Mouse (Mus musculus): Measurements from ENCODE around the gene Ptpn1. TPM values are rescaled to one million over a fixed set of nuclear protein-coding genes. Genes with fewer than 3 reads are reported as not detected.

Gene Ptpn1
- polyA plus RNA-seq, 1 experiment from 2014 or later: 41.5 TPM

GRCm38 (mm10) chr2:167933397-167933796 is 1.5 kb downstream of the Ptpn1 start:
- Histone ChIP-seq H3K9me3 (ENCODE audit: control insufficient read depth, low read length) (no peaks in the 10 kb centered on the region), H3K36me3 (ENCODE audit: control insufficient read depth, insufficient read depth, low read length) (no peaks in the 10 kb centered on the region), H3K4me1 (ENCODE audit: control insufficient read depth in 2 of 2, insufficient read depth in 2 of 2, low read length in 2 of 2) (peaks cover 6 to 36% of the 10 kb centered on the region in 2 experiments), H3K27ac (replicated peaks in 1 of 2; ENCODE audit: control insufficient read depth in 1 of 2, insufficient read depth in 1 of 2, low read depth in 2 of 2, low read length in 2 of 2) (no peak overlapping the region), H3K27me3 (ENCODE audit: control insufficient read depth, insufficient read depth, low read length) (no peaks in the 10 kb centered on the region), H3K4me3 (ENCODE audit: control insufficient read depth in 1 of 2, insufficient read depth in 1 of 2, low read depth in 1 of 2, low read length in 2 of 2) (peak overlapping the region; percentile 82 to 93), H3K4me2 (ENCODE audit: low read length) (peak overlapping the region; percentile 83), H3K9ac (ENCODE audit: low read length) (peak overlapping the region; percentile 97)
- WGBS: 31% methylated on average over 7 of the region's 7 CpGs
- no peak for ATAC-seq (ENCODE audit: insufficient number of reproducible peaks, insufficient read depth, low FRiP score, low read depth)

- ATAC-seq (ENCODE audit: insufficient number of reproducible peaks, insufficient read depth, low FRiP score, low read depth): no peak
- no peak overlapping the region; a peak in 1 of 4 replicates for H3K27ac ChIP-seq (replicated peaks in 1 of 2; ENCODE audit: control insufficient read depth in 1 of 2, insufficient read depth in 1 of 2, low read depth in 2 of 2, low read length in 2 of 2)
- H3K9ac ChIP-seq (ENCODE audit: low read length): peak overlapping the region; percentile 5; the same call in 1 of the 2 replicates
- no peaks in the 10 kb centered on the region for H3K36me3 ChIP-seq (ENCODE audit: control insufficient read depth, insufficient read depth, low read length)
- H3K27me3 ChIP-seq (ENCODE audit: control insufficient read depth, insufficient read depth, low read length): no peaks in the 10 kb centered on the region
- WGBS: 47% methylated on average over 3 of the region's 3 CpGs
- peaks cover 25 to 60% of the 10 kb centered on the region in 2 experiments for H3K4me1 ChIP-seq (ENCODE audit: control insufficient read depth in 2 of 2, insufficient read depth in 2 of 2, low read length in 2 of 2)
- peak overlapping the region; percentile 14; the same call in 1 of the 2 replicates for H3K4me2 ChIP-seq (ENCODE audit: low read length)
- H3K4me3 ChIP-seq (ENCODE audit: control insufficient read depth in 1 of 2, insufficient read depth in 1 of 2, low read depth in 1 of 2, low read length in 2 of 2): no peak overlapping the region
- no peaks in the 10 kb centered on the region for H3K9me3 ChIP-seq (ENCODE audit: control insufficient read depth, low read length)
These were observed 4.1 kb downstream of the Ptpn1 start for GRCm38 (mm10) chr2:167935956-167936355.

- H3K4me2 ChIP-seq (ENCODE audit: low read length): no peak overlapping the region
- H3K27me3 ChIP-seq (ENCODE audit: control insufficient read depth, insufficient read depth, low read length): no peaks in the 10 kb centered on the region
- no peak overlapping the region for H3K4me3 ChIP-seq (ENCODE audit: control insufficient read depth in 1 of 2, insufficient read depth in 1 of 2, low read depth in 1 of 2, low read length in 2 of 2)
- peaks cover 51 to 82% of the 10 kb centered on the region in 2 experiments for H3K4me1 ChIP-seq (ENCODE audit: control insufficient read depth in 2 of 2, insufficient read depth in 2 of 2, low read length in 2 of 2)
- H3K9ac ChIP-seq (ENCODE audit: low read length): 0 out of 2 replicates have a peak overlapping the region, but pooled peaks have one; percentile 16
- ATAC-seq (ENCODE audit: insufficient number of reproducible peaks, insufficient read depth, low FRiP score, low read depth): no peak
- H3K27ac ChIP-seq (replicated peaks in 1 of 2; ENCODE audit: control insufficient read depth in 1 of 2, insufficient read depth in 1 of 2, low read depth in 2 of 2, low read length in 2 of 2): peak overlapping the region in 1 of 2 experiments; percentile 73; a peak in 1 of 4 replicates
- 68% methylated on average over 3 of the region's 3 CpGs for WGBS
- no peaks in the 10 kb centered on the region for H3K36me3 ChIP-seq (ENCODE audit: control insufficient read depth, insufficient read depth, low read length)
- no peaks in the 10 kb centered on the region for H3K9me3 ChIP-seq (ENCODE audit: control insufficient read depth, low read length)
These were observed 6.9 kb downstream of the Ptpn1 start for GRCm38 (mm10) chr2:167938786-167939185.

- H3K27me3 ChIP-seq (ENCODE audit: control insufficient read depth, insufficient read depth, low read length): no peaks in the 10 kb centered on the region
- H3K27ac ChIP-seq (replicated peaks in 1 of 2; ENCODE audit: control insufficient read depth in 1 of 2, insufficient read depth in 1 of 2, low read depth in 2 of 2, low read length in 2 of 2): peak overlapping the region in 1 of 2 experiments; percentile 73; a peak in 1 of 4 replicates
- H3K4me3 ChIP-seq (ENCODE audit: control insufficient read depth in 1 of 2, insufficient read depth in 1 of 2, low read depth in 1 of 2, low read length in 2 of 2): no peak overlapping the region
- no peak overlapping the region for H3K4me2 ChIP-seq (ENCODE audit: low read length)
- peaks cover 51 to 81% of the 10 kb centered on the region in 2 experiments for H3K4me1 ChIP-seq (ENCODE audit: control insufficient read depth in 2 of 2, insufficient read depth in 2 of 2, low read length in 2 of 2)
- H3K9ac ChIP-seq (ENCODE audit: low read length): peak overlapping the region; percentile 16; the same call in 1 of the 2 replicates
- no peaks in the 10 kb centered on the region for H3K36me3 ChIP-seq (ENCODE audit: control insufficient read depth, insufficient read depth, low read length)
- WGBS: 61% methylated on average over 4 of the region's 4 CpGs
- no peak for ATAC-seq (ENCODE audit: insufficient number of reproducible peaks, insufficient read depth, low FRiP score, low read depth)
- no peaks in the 10 kb centered on the region for H3K9me3 ChIP-seq (ENCODE audit: control insufficient read depth, low read length)
These were observed 7.3 kb downstream of the Ptpn1 start for GRCm38 (mm10) chr2:167939204-167939603.

DNA sequence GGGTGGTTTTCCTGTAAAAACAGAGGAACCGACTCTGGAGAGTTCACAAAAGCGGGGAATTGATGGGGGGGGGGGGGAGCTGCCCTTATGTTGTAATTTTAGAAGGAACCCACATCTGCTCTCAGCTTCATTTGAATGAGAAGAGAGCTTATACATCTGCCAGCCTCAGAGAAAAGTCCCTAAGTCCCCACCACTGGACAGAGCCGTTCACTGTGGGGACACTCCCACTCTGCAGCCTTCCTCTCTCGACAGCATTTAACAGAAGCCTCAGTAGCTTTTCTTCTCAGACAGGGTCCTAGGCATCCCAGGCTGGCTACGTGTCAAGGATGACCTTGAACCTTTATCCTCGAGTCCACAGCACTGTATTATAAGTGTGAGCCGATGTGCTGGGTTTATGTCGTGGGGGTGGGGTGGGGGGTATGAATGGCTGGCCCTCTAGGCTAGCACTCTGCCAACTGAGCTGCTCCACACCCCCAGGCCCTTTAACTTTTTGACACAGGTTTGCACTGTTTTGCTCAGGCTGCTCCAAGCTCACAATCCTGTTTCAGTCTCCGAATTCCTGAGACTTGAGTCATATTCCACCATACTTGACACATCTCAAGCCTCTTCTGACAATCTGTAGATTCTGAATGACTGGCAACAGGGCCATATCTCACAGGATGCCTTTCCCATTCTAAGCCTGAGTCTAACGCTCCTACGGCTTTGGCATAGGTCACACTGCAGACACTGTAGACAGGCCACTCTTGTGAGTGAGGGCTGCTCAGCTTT is 8.0 kb downstream of the Ptpn1 start:
- ATAC-seq (ENCODE audit: insufficient number of reproducible peaks, insufficient read depth, low FRiP score, low read depth): no peak

GRCm38 (mm10) chr2:167940636-167941035 is 8.8 kb downstream of the Ptpn1 start:
- H3K27me3 ChIP-seq (ENCODE audit: control insufficient read depth, insufficient read depth, low read length): no peaks in the 10 kb centered on the region
- ATAC-seq (ENCODE audit: insufficient number of reproducible peaks, insufficient read depth, low FRiP score, low read depth): no peak
- no peak overlapping the region for H3K4me2 ChIP-seq (ENCODE audit: low read length)
- WGBS: 87% methylated on average over 11 of the region's 11 CpGs
- peak overlapping the region; percentile 50 to 73; a peak in 1 of 4 replicates for H3K27ac ChIP-seq (replicated peaks in 1 of 2; ENCODE audit: control insufficient read depth in 1 of 2, insufficient read depth in 1 of 2, low read depth in 2 of 2, low read length in 2 of 2)
- peaks cover 47 to 78% of the 10 kb centered on the region in 2 experiments for H3K4me1 ChIP-seq (ENCODE audit: control insufficient read depth in 2 of 2, insufficient read depth in 2 of 2, low read length in 2 of 2)
- H3K9ac ChIP-seq (ENCODE audit: low read length): no peak overlapping the region
- no peaks in the 10 kb centered on the region for H3K9me3 ChIP-seq (ENCODE audit: control insufficient read depth, low read length)
- H3K4me3 ChIP-seq (ENCODE audit: control insufficient read depth in 1 of 2, insufficient read depth in 1 of 2, low read depth in 1 of 2, low read length in 2 of 2): no peak overlapping the region
- no peaks in the 10 kb centered on the region for H3K36me3 ChIP-seq (ENCODE audit: control insufficient read depth, insufficient read depth, low read length)

More for the DNA sequence above, 8.0 kb downstream of the Ptpn1 start:
- WGBS: 16% methylated on average over 11 of the region's 11 CpGs
- H3K9ac ChIP-seq (ENCODE audit: low read length): peak overlapping the region; percentile 48; the same call in 1 of the 2 replicates
- H3K27me3 ChIP-seq (ENCODE audit: control insufficient read depth, insufficient read depth, low read length): no peaks in the 10 kb centered on the region
- H3K36me3 ChIP-seq (ENCODE audit: control insufficient read depth, insufficient read depth, low read length): no peaks in the 10 kb centered on the region
- H3K4me2 ChIP-seq (ENCODE audit: low read length): peak overlapping the region; percentile 21
- H3K4me1 ChIP-seq (ENCODE audit: control insufficient read depth in 2 of 2, insufficient read depth in 2 of 2, low read length in 2 of 2): peaks cover 51 to 81% of the 10 kb centered on the region in 2 experiments
- peak overlapping the region; percentile 50 to 73 for H3K27ac ChIP-seq (replicated peaks in 1 of 2; ENCODE audit: control insufficient read depth in 1 of 2, insufficient read depth in 1 of 2, low read depth in 2 of 2, low read length in 2 of 2)
- H3K9me3 ChIP-seq (ENCODE audit: control insufficient read depth, low read length): no peaks in the 10 kb centered on the region
- no peak overlapping the region for H3K4me3 ChIP-seq (ENCODE audit: control insufficient read depth in 1 of 2, insufficient read depth in 1 of 2, low read depth in 1 of 2, low read length in 2 of 2)

- Histone ChIP-seq H3K27me3 (ENCODE audit: control insufficient read depth, insufficient read depth, low read length) (no peaks in the 10 kb centered on the region), H3K9ac (ENCODE audit: low read length) (no peak overlapping the region), H3K36me3 (ENCODE audit: control insufficient read depth, insufficient read depth, low read length) (no peaks in the 10 kb centered on the region), H3K4me3 (ENCODE audit: control insufficient read depth in 1 of 2, insufficient read depth in 1 of 2, low read depth in 1 of 2, low read length in 2 of 2) (no peak overlapping the region), H3K9me3 (ENCODE audit: control insufficient read depth, low read length) (no peaks in the 10 kb centered on the region), H3K4me1 (ENCODE audit: control insufficient read depth in 2 of 2, insufficient read depth in 2 of 2, low read length in 2 of 2) (peaks cover 47 to 72% of the 10 kb centered on the region in 2 experiments), H3K4me2 (ENCODE audit: low read length) (no peak overlapping the region), H3K27ac (replicated peaks in 1 of 2; ENCODE audit: control insufficient read depth in 1 of 2, insufficient read depth in 1 of 2, low read depth in 2 of 2, low read length in 2 of 2) (peak overlapping the region; percentile 78 to 88; a peak in 2 of 4 replicates)
- 66% methylated on average over 4 of the region's 4 CpGs for WGBS
- ATAC-seq (ENCODE audit: insufficient number of reproducible peaks, insufficient read depth, low FRiP score, low read depth): no peak
These were observed 9.5 kb downstream of the Ptpn1 start for GRCm38 (mm10) chr2:167941320-167941719.

Measured in heart, embryonic 14.5 days (tissue).